ENCODE assay signal across 8 mouse cellular contexts in the genomic region with DNA sequence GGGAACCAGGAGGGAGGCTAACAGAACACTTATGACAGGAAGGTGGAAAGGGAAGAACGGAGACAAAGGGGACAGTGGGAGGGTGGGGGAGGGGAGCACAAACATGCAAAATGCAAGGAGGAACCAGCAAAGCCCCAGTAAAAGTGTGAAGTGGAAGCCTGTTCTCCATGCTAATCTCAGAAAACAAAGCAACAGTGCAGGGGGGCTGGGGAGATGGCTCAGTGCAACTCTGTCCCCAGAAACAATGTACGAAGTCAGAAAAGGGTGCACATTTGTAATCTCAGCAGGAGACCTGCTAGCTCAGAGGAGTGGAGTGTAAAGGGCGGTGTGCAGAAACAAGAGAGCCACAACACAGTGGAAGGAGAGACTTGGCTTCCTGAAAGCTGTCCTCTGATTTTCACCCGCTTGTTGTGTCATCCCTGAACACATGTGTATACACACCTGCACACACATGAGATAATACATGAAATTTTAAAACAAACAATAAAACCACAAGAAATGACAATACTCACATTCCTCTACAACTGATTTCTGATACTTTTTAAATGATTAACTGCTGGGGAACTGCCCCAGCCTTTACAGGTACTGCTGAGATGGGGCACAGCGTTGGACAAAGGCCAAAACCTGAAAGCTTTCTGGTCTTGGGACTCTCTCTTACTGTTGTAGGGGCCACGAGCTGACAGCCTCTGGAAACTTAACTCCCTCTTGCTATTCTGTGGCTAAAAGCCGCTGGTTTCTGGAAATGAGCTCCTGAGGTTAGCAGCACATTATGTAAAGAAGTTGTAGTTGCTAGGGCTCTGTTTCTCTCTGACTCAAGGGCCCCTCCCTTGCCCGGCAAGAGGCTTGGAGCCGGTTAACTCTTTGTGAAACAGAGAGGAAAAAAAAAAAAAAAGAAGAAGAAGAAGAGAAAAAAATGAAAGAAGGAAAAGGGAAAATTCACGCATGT. TPM values are rescaled to one million over a fixed set of nuclear protein-coding genes. Genes with fewer than 3 reads are reported as not detected.
DNase-seq lines count a peak whose midpoint lies in the region; ATAC-seq lines count a peak whose summit lies in the region.

No protein-coding gene starts in this region.

- 11% methylated on average over 10 of the region's 10 CpGs for WGBS in lung, embryonic 15.5 days
- WGBS in hindbrain, embryonic 10.5 days = 7% methylated on average over 10 of the region's 10 CpGs
- 12% methylated on average over 10 of the region's 10 CpGs for WGBS in limb, embryonic 13.5 days
- 10% methylated on average over 10 of the region's 10 CpGs for WGBS in neural tube, embryonic 15.5 days

- peak overlapping the region; percentile 77 for H3K27ac ChIP-seq in lung, embryonic 15.5 days
- H3K27ac ChIP-seq in hindbrain, embryonic 10.5 days = peak overlapping the region; percentile 85
- H3K27ac ChIP-seq in limb, embryonic 13.5 days = peak overlapping the region; percentile 67; the same call in 1 of the 2 replicates
- H3K27ac ChIP-seq in neural tube, embryonic 15.5 days (replicated peaks) = peak overlapping the region; percentile 41; the same call in 1 of the 2 replicates

- no peak overlapping the region for H3K4me3 ChIP-seq in lung, embryonic 15.5 days
- H3K4me3 ChIP-seq in hindbrain, embryonic 10.5 days = peak overlapping the region; percentile 18
- H3K4me3 ChIP-seq in limb, embryonic 13.5 days = no peak overlapping the region
- H3K4me3 ChIP-seq in neural tube, embryonic 15.5 days (replicated peaks) = no peak overlapping the region

- H3K4me2 ChIP-seq in lung, embryonic 15.5 days = no peak overlapping the region
- peak overlapping the region; percentile 27; the same call in 1 of the 2 replicates for H3K4me2 ChIP-seq in limb, embryonic 13.5 days (replicated peaks)
- peak overlapping the region; percentile 6; the same call in 1 of the 2 replicates for H3K4me2 ChIP-seq in neural tube, embryonic 15.5 days

- H3K9me3 ChIP-seq in lung, embryonic 15.5 days = no peaks in the 10 kb centered on the region
- 0 out of 2 replicates have a peak, but pooled peaks cover 2% of the 10 kb centered on the region for H3K9me3 ChIP-seq in hindbrain, embryonic 10.5 days
- H3K9me3 ChIP-seq in limb, embryonic 13.5 days = peaks cover 3% of the 10 kb centered on the region; the same call in 1 of the 2 replicates
- H3K9me3 ChIP-seq in neural tube, embryonic 15.5 days (replicated peaks) = no peaks in the 10 kb centered on the region

- H3K27me3 ChIP-seq in lung, embryonic 15.5 days = no peaks in the 10 kb centered on the region
- H3K27me3 ChIP-seq in hindbrain, embryonic 10.5 days (ENCODE audit: insufficient read depth, poor library complexity, severe bottlenecking) = 0 out of 2 replicates have a peak, but pooled peaks cover 9% of the 10 kb centered on the region
- H3K27me3 ChIP-seq in limb, embryonic 13.5 days = no peaks in the 10 kb centered on the region
- no peaks in the 10 kb centered on the region for H3K27me3 ChIP-seq in neural tube, embryonic 15.5 days (replicated peaks)

- DNase-seq in lung, postnatal 10 days = no peak
- peak; percentile 58 for DNase-seq in hindbrain, embryonic 10.5 days (ENCODE audit: low spot score)
- DNase-seq in right cerebral cortex, postnatal 4 days = no peak
- DNase-seq in spleen, postnatal 14 days (ENCODE audit: low spot score in 2 of 2) = no peak

- H3K4me1 ChIP-seq in lung, embryonic 15.5 days = peaks cover 25% of the 10 kb centered on the region
- peaks cover 32% of the 10 kb centered on the region for H3K4me1 ChIP-seq in hindbrain, embryonic 10.5 days (replicated peaks)
- peaks cover 26% of the 10 kb centered on the region for H3K4me1 ChIP-seq in limb, embryonic 13.5 days
- peaks cover 11% of the 10 kb centered on the region for H3K4me1 ChIP-seq in neural tube, embryonic 15.5 days

- no peak overlapping the region for H3K9ac ChIP-seq in lung, embryonic 15.5 days
- H3K9ac ChIP-seq in limb, embryonic 13.5 days = no peak overlapping the region
- no peak overlapping the region for H3K9ac ChIP-seq in neural tube, embryonic 15.5 days (replicated peaks)

- H3K36me3 ChIP-seq in lung, embryonic 15.5 days = no peaks in the 10 kb centered on the region
- no peaks in the 10 kb centered on the region for H3K36me3 ChIP-seq in hindbrain, embryonic 10.5 days
- H3K36me3 ChIP-seq in limb, embryonic 13.5 days = no peaks in the 10 kb centered on the region
- no peaks in the 10 kb centered on the region for H3K36me3 ChIP-seq in neural tube, embryonic 15.5 days

- no peak for ATAC-seq in lung, embryonic 15.5 days (ENCODE audit: borderline replicate concordance, extremely low read depth, low FRiP score, low TSS enrichment)
- ATAC-seq in limb, embryonic 13.5 days (ENCODE audit: low FRiP score, low read depth) = no peak
- ATAC-seq in neural tube, embryonic 15.5 days (ENCODE audit: low FRiP score) = no peak
- ATAC-seq in erythroblast, adult 5-6 weeks (replicated peaks; ENCODE audit: low FRiP score, poor library complexity, severe bottlenecking) = no peak

RNA-seq across cellular contexts. Expression of gene March6, which starts 11.4 kb away (rescaled TPM):
- 24.1 and 27.3 TPM in 2 replicates for polyA plus RNA-seq in lung, embryonic 15.5 days (2015; fragmentation: Nextera tagmentation; extraction: Ambion mirVana)
- 34.5 and 39.9 TPM in 2 replicates for polyA plus RNA-seq in hindbrain, embryonic 10.5 days (2016; fragmentation: Nextera tagmentation; extraction: Ambion mirVana)
- 28.7 and 32.0 TPM in 2 replicates for polyA plus RNA-seq in limb, embryonic 13.5 days (2015; fragmentation: Nextera tagmentation; extraction: Ambion mirVana)
- polyA plus RNA-seq in neural tube, embryonic 15.5 days (2015; fragmentation: Nextera tagmentation; extraction: Ambion mirVana) = 57.8 and 63.2 TPM in 2 replicates
- 32.1 and 35.5 TPM in 2 replicates for total RNA-seq in erythroblast, adult 5-6 weeks (2015; ENCODE audit: low replicate concordance)
- 54.5 and 59.6 TPM in 2 replicates for total RNA-seq in erythroblast, adult 5-6 weeks (2017; ENCODE audit: low replicate concordance)

RNA-seq across cellular contexts. Expression of gene Cmbl, which starts 22.9 kb away (rescaled TPM):
- 6.4 and 6.8 TPM in 2 replicates for polyA plus RNA-seq in lung, embryonic 15.5 days (2015; fragmentation: Nextera tagmentation; extraction: Ambion mirVana)
- 1.6 and 2.0 TPM in 2 replicates for polyA plus RNA-seq in hindbrain, embryonic 10.5 days (2016; fragmentation: Nextera tagmentation; extraction: Ambion mirVana)
- polyA plus RNA-seq in limb, embryonic 13.5 days (2015; fragmentation: Nextera tagmentation; extraction: Ambion mirVana) = 1.8 and 2.2 TPM in 2 replicates
- 6.9 and 7.7 TPM in 2 replicates for polyA plus RNA-seq in neural tube, embryonic 15.5 days (2015; fragmentation: Nextera tagmentation; extraction: Ambion mirVana)
- 2.3 TPM in 1 of 2 replicates, not detected in the other for total RNA-seq in erythroblast, adult 5-6 weeks (2015; ENCODE audit: low replicate concordance)
- total RNA-seq in erythroblast, adult 5-6 weeks (2017; ENCODE audit: low replicate concordance) = 3.5 and 6.5 TPM in 2 replicates

RNA-seq across cellular contexts. Expression of gene Cct5, which starts 59.3 kb away (rescaled TPM):
- polyA plus RNA-seq in lung, embryonic 15.5 days (2015; fragmentation: Nextera tagmentation; extraction: Ambion mirVana) = 518 TPM in 2 replicates
- 698 and 751 TPM in 2 replicates for polyA plus RNA-seq in hindbrain, embryonic 10.5 days (2016; fragmentation: Nextera tagmentation; extraction: Ambion mirVana)
- polyA plus RNA-seq in limb, embryonic 13.5 days (2015; fragmentation: Nextera tagmentation; extraction: Ambion mirVana) = 545 and 552 TPM in 2 replicates
- polyA plus RNA-seq in neural tube, embryonic 15.5 days (2015; fragmentation: Nextera tagmentation; extraction: Ambion mirVana) = 473 and 502 TPM in 2 replicates
- 78.2 and 109 TPM in 2 replicates for total RNA-seq in erythroblast, adult 5-6 weeks (2015; ENCODE audit: low replicate concordance)
- total RNA-seq in erythroblast, adult 5-6 weeks (2017; ENCODE audit: low replicate concordance) = 91.2 and 109 TPM in 2 replicates

RNA-seq across cellular contexts. Expression of gene Fam173b, which starts 59.4 kb away (rescaled TPM):
- 13.8 and 15.9 TPM in 2 replicates for polyA plus RNA-seq in lung, embryonic 15.5 days (2015; fragmentation: Nextera tagmentation; extraction: Ambion mirVana)
- 13.1 and 15.5 TPM in 2 replicates for polyA plus RNA-seq in hindbrain, embryonic 10.5 days (2016; fragmentation: Nextera tagmentation; extraction: Ambion mirVana)
- polyA plus RNA-seq in limb, embryonic 13.5 days (2015; fragmentation: Nextera tagmentation; extraction: Ambion mirVana) = 11.4 and 11.9 TPM in 2 replicates
- polyA plus RNA-seq in neural tube, embryonic 15.5 days (2015; fragmentation: Nextera tagmentation; extraction: Ambion mirVana) = 11.1 and 11.6 TPM in 2 replicates
- total RNA-seq in erythroblast, adult 5-6 weeks (2015; ENCODE audit: low replicate concordance) = 5.4 and 6.5 TPM in 2 replicates
- total RNA-seq in erythroblast, adult 5-6 weeks (2017; ENCODE audit: low replicate concordance) = 2.1 and 2.4 TPM in 2 replicates
